Mouse (Mus musculus) Patski (cell line): Measurements from ENCODE around the gene Eea1. TPM values are rescaled to one million over a fixed set of nuclear protein-coding genes. Genes with fewer than 3 reads are reported as not detected.
"Not testable (repeated sequence)": the region's sequence is repeated elsewhere in the genome, so short reads cannot be mapped to it uniquely, and the experiment has no call there.

Source experiments
- ATAC-seq: fragments of 100-300 bp; one replicate; pipeline ENCODE4 v1.8.0; 2021
- CTCF ChIA-PET: fragments of 350-600 bp; sonication (Branson Sonifier 250); formaldehyde crosslinking; loops from one replicate; lab custom pipeline; 2022; ENCODE audit warnings: inconsistent platforms; lab: Charles Lee
- POLR2A ChIA-PET: fragments of 350-600 bp; sonication (Branson Sonifier 250); formaldehyde crosslinking; loops from one replicate; lab custom pipeline; 2022; ENCODE audit warnings: antibody characterized with exemption, inconsistent platforms; lab: Charles Lee
- DNase-seq: peaks from one replicate; pipeline ENCODE4 v3.0.0-alpha.2; 2011; ENCODE audit warnings: low read depth, low spot score
- H3K27me3 ChIP-seq: fragments of 371-371 bp; one replicate; pipeline ENCODE4 v1.5.1; 2021
- CTCF ChIP-seq: fragments of 100-300 bp; IDR thresholded peaks from one replicate; pipeline ENCODE4 v1.5.1; 2021
- in situ Hi-C: fragments of 300-500 bp; cut with MboI; formaldehyde crosslinking; loops from 3 replicates; pipeline ENCODE4 v1.11.1; 2018; ENCODE audit warnings: low pct_unique_long_range_greater_than_20kb, mixed read lengths
- polyA plus RNA-seq: library from polyadenylated mRNA; unstranded; gene quantifications from one replicate; pipeline ENCODE4 v1.2.3, GENCODE M21; 2021

Gene Eea1
- polyA plus RNA-seq, 1 experiment from 2014 or later = 20.2 TPM

GRCm38 (mm10) chr10:96048550-96048949 lies 108.1 kb downstream of the Eea1 start:
- in situ Hi-C loops = no loop called here
- TF ChIP-seq CTCF = no peak

GRCm38 (mm10) chr10:96067347-96067746 lies 126.9 kb downstream of the Eea1 start:
- in situ Hi-C loops = no loop called here
- DNase-seq (no peak), ATAC-seq (no peak)
- POLR2A ChIA-PET = interaction anchor here (1.0 kb wide), 1 partner anchor 23 kb away, joined by 4 read pairs; no protein-coding TSS in a partner anchor
- no peaks in the 10 kb centered on the region for H3K27me3 ChIP-seq
- CTCF ChIA-PET = interaction anchor here (0.7 kb wide), 1 partner anchor 13 kb away, joined by 4 read pairs; no protein-coding TSS in a partner anchor
- no peak for TF ChIP-seq CTCF

More at GRCm38 (mm10) chr10:96048550-96048949, 108.1 kb downstream of the Eea1 start:
- ChIA-PET POLR2A (no interaction called here), CTCF (interaction anchor here (1.3 kb wide), 1 partner anchor 9 kb away, joined by 3 read pairs; no protein-coding TSS in a partner anchor)
- DNase-seq (no peak), ATAC-seq (no peak)
- no peaks in the 10 kb centered on the region for H3K27me3 ChIP-seq

GRCm38 (mm10) chr10:96074386-96074785 lies 133.9 kb downstream of the Eea1 start:
- in situ Hi-C loops = no loop called here
- ChIA-PET POLR2A (no interaction called here), CTCF (interaction anchor here (1.4 kb wide), 1 partner anchor 16 kb away, joined by 4 read pairs; no protein-coding TSS in a partner anchor)
- DNase-seq (no peak), ATAC-seq (no peak)
- no peak for TF ChIP-seq CTCF
- no peaks in the 10 kb centered on the region for H3K27me3 ChIP-seq

- ATAC-seq (no peak), DNase-seq (no peak)
- no peaks in the 10 kb centered on the region for H3K27me3 ChIP-seq
- TF ChIP-seq CTCF = no peak
- ChIA-PET POLR2A (no interaction called here), CTCF (interaction anchor here (1.4 kb wide), 1 partner anchor 17 kb away, joined by 4 read pairs; no protein-coding TSS in a partner anchor)
- in situ Hi-C loops = no loop called here
These were observed 135.0 kb downstream of the Eea1 start for GRCm38 (mm10) chr10:96075403-96075802.

- H3K27me3 ChIP-seq = no peaks in the 10 kb centered on the region
- no peak for ATAC-seq
- in situ Hi-C loops = no loop called here
- ChIA-PET CTCF (no interaction called here), POLR2A (no interaction called here)
- DNase-seq = no peak
- no peak for TF ChIP-seq CTCF
These were observed 135.4 kb downstream of the Eea1 start for GRCm38 (mm10) chr10:96075880-96076279.

- in situ Hi-C loops = no loop called here
- H3K27me3 ChIP-seq = no peaks in the 10 kb centered on the region
- DNase-seq (no peak), ATAC-seq (no peak)
- TF ChIP-seq CTCF = no peak
- POLR2A ChIA-PET = no interaction called here
- CTCF ChIA-PET = no interaction called here
These were observed 136.0 kb downstream of the Eea1 start for GRCm38 (mm10) chr10:96076461-96076860.

GRCm38 (mm10) chr10:96077480-96078066 lies 137.1 kb downstream of the Eea1 start:
- CTCF ChIA-PET, DNase-seq, in situ Hi-C loops, POLR2A ChIA-PET, H3K27me3 ChIP-seq: not testable (repeated sequence)
- peak; percentile 100 for ATAC-seq

- no peak for TF ChIP-seq CTCF
- in situ Hi-C loops = no loop called here
- DNase-seq (no peak), ATAC-seq (no peak)
- ChIA-PET CTCF (interaction anchor here (0.9 to 1.4 kb wide), 7 partner anchors 10 to 514 kb away, joined by 3 to 9 read pairs (median 3); no protein-coding TSS in a partner anchor), POLR2A (no interaction called here)
- no peaks in the 10 kb centered on the region for H3K27me3 ChIP-seq
These were observed 139.4 kb downstream of the Eea1 start for GRCm38 (mm10) chr10:96079823-96080222.

- DNase-seq (no peak), ATAC-seq (no peak)
- CTCF ChIA-PET = interaction anchor here (0.9 to 1.4 kb wide), 8 partner anchors 9 to 515 kb away, joined by 3 to 9 read pairs (median 3); no protein-coding TSS in a partner anchor
- in situ Hi-C loops = no loop called here
- POLR2A ChIA-PET = no interaction called here
- TF ChIP-seq CTCF = peak; percentile 83
- H3K27me3 ChIP-seq = peaks cover 2% of the 10 kb centered on the region
These were observed 140.3 kb downstream of the Eea1 start for GRCm38 (mm10) chr10:96080440-96081381.

- POLR2A ChIA-PET = no interaction called here
- in situ Hi-C loops = no loop called here
- peaks cover 8% of the 10 kb centered on the region for H3K27me3 ChIP-seq
- ATAC-seq = no peak
- CTCF ChIA-PET = no interaction called here
- TF ChIP-seq CTCF = no peak
- no peak for DNase-seq
These were observed 141.8 kb downstream of the Eea1 start for GRCm38 (mm10) chr10:96082203-96082602.
